ENCODE assay signal across 23 mouse cellular contexts in genomic region chr14:118431241-118431882, GRCm38 (mm10).
DNase-seq lines count a peak whose midpoint lies in the region; ATAC-seq lines count a peak whose summit lies in the region.
"Had no signal": no experiment of that assay in that cellular context is flagged by ENCODE, and none has a peak within 500 bp of the region (broad histone marks: within the 10 kb centered on the region; RNA-seq: fewer than 3 reads in every experiment).

No protein-coding gene starts in this region.

- H3K9me3 ChIP-seq in kidney, embryonic 15.5 days (replicated peaks): no peaks in the 10 kb centered on the region
- H3K9me3 ChIP-seq: embryonic facial prominence, embryonic 12.5 days; forebrain, embryonic 12.5 days; heart, embryonic 12.5 days; hindbrain, embryonic 12.5 days had no signal

- H3K27me3 ChIP-seq in kidney, embryonic 15.5 days: peaks cover 36% of the 10 kb centered on the region

- H3K4me3 ChIP-seq in kidney, embryonic 15.5 days (replicated peaks): no peak overlapping the region
- H3K4me3 ChIP-seq: embryonic facial prominence, embryonic 12.5 days; forebrain, embryonic 12.5 days; heart, embryonic 12.5 days; hindbrain, embryonic 12.5 days had no signal

- 63% methylated on average over 6 of the region's 6 CpGs for WGBS in kidney, embryonic 15.5 days

- no peak overlapping the region for H3K4me2 ChIP-seq in kidney, embryonic 15.5 days
- H3K4me2 ChIP-seq: embryonic facial prominence, embryonic 12.5 days; forebrain, embryonic 12.5 days; heart, embryonic 12.5 days; hindbrain, embryonic 12.5 days had no signal

- peak; percentile 92 for ATAC-seq in common myeloid progenitor, adult 5-6 weeks (replicated peaks; ENCODE audit: low read depth, poor library complexity, severe bottlenecking)
- peak; percentile 91 for ATAC-seq in megakaryocyte progenitor cell, adult 5-6 weeks (replicated peaks; ENCODE audit: poor library complexity)
- no peak for ATAC-seq in kidney, embryonic 15.5 days (replicated peaks; ENCODE audit: low FRiP score)
- ATAC-seq: activated CD4-positive, CD25-positive, alpha-beta regulatory T cell, adult 4 months; forebrain, embryonic 16.5 days; hindbrain, embryonic 16.5 days; inflammation-experienced regulatory T-cells, adult 6 months; Patski had no signal

- no peaks in the 10 kb centered on the region for H3K36me3 ChIP-seq in kidney, embryonic 15.5 days
- H3K36me3 ChIP-seq: embryonic facial prominence, embryonic 12.5 days; forebrain, embryonic 12.5 days; heart, embryonic 12.5 days; hindbrain, embryonic 12.5 days had no signal

- peak; percentile 1 for DNase-seq in lung, postnatal 36 days
- no peak for DNase-seq in lung, postnatal 10 days
- DNase-seq in right cerebral cortex, adult 2 months (ENCODE audit: low spot score in 2 of 2): no peak
- DNase-seq in liver: no peak
- DNase-seq: adrenal gland, adult 2 months; adrenal gland, postnatal 25 days; cerebellum, adult 18-20 months; cerebellum, adult 9-11 months; embryo, embryonic 11 days; gastrocnemius, postnatal 14 days; heart, postnatal 36 days had no signal

- no peak overlapping the region for H3K9ac ChIP-seq in kidney, embryonic 15.5 days
- H3K9ac ChIP-seq: embryonic facial prominence, embryonic 12.5 days; forebrain, embryonic 12.5 days; heart, embryonic 12.5 days; hindbrain, embryonic 12.5 days had no signal

- H3K27ac ChIP-seq in kidney, embryonic 15.5 days: no peak overlapping the region
- H3K27ac ChIP-seq: embryonic facial prominence, embryonic 12.5 days; forebrain, embryonic 12.5 days; hindbrain, embryonic 12.5 days had no signal

- H3K4me1 ChIP-seq in kidney, embryonic 15.5 days: no peaks in the 10 kb centered on the region
- H3K4me1 ChIP-seq: embryonic facial prominence, embryonic 12.5 days; heart, embryonic 12.5 days had no signal
